Comparison of ENCODE assay signal across 1 mouse cellular context in the genomic region with DNA sequence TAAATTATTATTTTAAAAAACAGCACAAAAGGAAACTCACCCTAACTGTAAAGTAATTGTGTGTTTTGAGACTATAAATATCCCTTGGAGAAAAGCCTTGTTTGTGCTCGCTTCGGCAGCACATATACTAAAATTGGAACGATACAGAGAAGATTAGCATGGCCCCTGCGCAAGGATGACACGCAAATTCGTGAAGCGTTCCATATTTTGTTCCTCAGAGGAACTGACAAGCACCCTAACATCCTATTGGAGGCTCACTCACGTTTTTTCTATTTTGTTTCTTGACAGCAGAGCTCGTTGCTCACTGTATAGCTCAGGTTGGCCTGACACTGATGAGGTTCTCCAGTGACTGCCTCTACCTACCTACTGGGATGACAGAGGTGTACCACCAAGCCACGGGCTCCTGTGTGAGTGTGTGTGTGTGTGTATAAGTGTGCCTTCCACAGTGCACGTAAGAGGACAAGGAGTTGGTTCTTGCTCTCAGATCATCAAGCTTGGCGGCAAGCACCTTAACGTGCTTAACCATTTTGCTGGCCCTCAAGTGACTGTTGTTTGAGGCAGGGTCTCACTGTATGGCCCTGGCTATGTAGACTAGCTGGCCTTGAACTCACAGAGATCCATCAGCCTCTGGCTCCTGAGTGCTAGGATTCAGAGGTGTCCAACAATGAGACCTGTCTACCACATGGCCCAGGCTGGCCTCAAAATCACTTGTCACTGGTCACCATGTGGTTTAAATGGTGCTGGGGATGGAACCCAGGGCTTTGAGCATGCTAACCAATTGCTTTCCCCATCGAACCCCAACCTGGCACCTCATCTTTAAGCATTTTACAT.
TF ChIP-seq lines count a peak whose summit lies in the region.

No protein-coding gene starts in this region.

TF ChIP-seq in ES-E14, 5 proteins besides CTCF, POLR2A, EP300 and RAD21:
- TF ChIP-seq MAFK (IDR thresholded peaks at IDR 0.05; ENCODE audit: insufficient read depth, low read depth, low read length) (peak; percentile 48), ZC3H11A (IDR thresholded peaks at IDR 0.05; ENCODE audit: borderline replicate concordance, low read depth, low read length) (no peak)
